Mouse (Mus musculus) lung, postnatal 0 days (tissue): ENCODE results near the gene Rbfox1.

ENCODE experiments used
- CTCF ChIP-seq: IDR thresholded peaks from 2 replicates; pipeline ENCODE4 v1.5.1; 2016; ENCODE audit warnings: antibody characterized with exemption, mild to moderate bottlenecking
- EP300 ChIP-seq: IDR thresholded peaks from 2 replicates; pipeline ENCODE4 v1.6.1; 2016; ENCODE audit warnings: antibody characterized with exemption, mild to moderate bottlenecking, control low read depth

GRCm38 (mm10) chr16:6716214-6716911 is 831.2 kb downstream of the Rbfox1 start:
- TF ChIP-seq CTCF (no peak), EP300 (no peak)
